Mouse (Mus musculus): ENCODE results near the gene Tmem63a. TPM values are rescaled to one million over a fixed set of nuclear protein-coding genes. Genes with fewer than 3 reads are reported as not detected.
A peak's percentile ranks its signal among the peaks of the same experiment; 100 is the strongest.

Tmem63a gene
- total RNA-seq, 2 experiments from 2014 or later, result 6.6 to 8.5 TPM

GRCm38 (mm10) chr1:181000501-181001092 lies 58.5 kb downstream of the Tmem63a start:
- ATAC-seq (replicated peaks; ENCODE audit: low FRiP score, poor library complexity, severe bottlenecking), result no peak

GRCm38 (mm10) chr1:181001217-181001616 lies 59.1 kb downstream of the Tmem63a start:
- 0 out of 2 replicates have a peak, but pooled peaks have one; percentile 23 for ATAC-seq (replicated peaks; ENCODE audit: low FRiP score, poor library complexity, severe bottlenecking)

GRCm38 (mm10) chr1:181001621-181002020 lies 59.5 kb downstream of the Tmem63a start:
- no peak for ATAC-seq (replicated peaks; ENCODE audit: low FRiP score, poor library complexity, severe bottlenecking)

GRCm38 (mm10) chr1:181003790-181004189 lies 61.6 kb downstream of the Tmem63a start:
- no peak for ATAC-seq (replicated peaks; ENCODE audit: low FRiP score, poor library complexity, severe bottlenecking)

- no peak for ATAC-seq (replicated peaks; ENCODE audit: low FRiP score, poor library complexity, severe bottlenecking)
Observed at GRCm38 (mm10) chr1:181005331-181005730, 63.2 kb downstream of the Tmem63a start.

GRCm38 (mm10) chr1:181007831-181008230 lies 65.7 kb downstream of the Tmem63a start:
- no peak for ATAC-seq (replicated peaks; ENCODE audit: low FRiP score, poor library complexity, severe bottlenecking)

- ATAC-seq (replicated peaks; ENCODE audit: low FRiP score, poor library complexity, severe bottlenecking), result no peak
Observed at GRCm38 (mm10) chr1:181008266-181008665, 66.1 kb downstream of the Tmem63a start.

- ATAC-seq (replicated peaks; ENCODE audit: low FRiP score, poor library complexity, severe bottlenecking), result no peak
Observed at GRCm38 (mm10) chr1:181009011-181009590, 67.0 kb downstream of the Tmem63a start.

- 0 out of 2 replicates have a peak, but pooled peaks have one; percentile 25 for ATAC-seq (replicated peaks; ENCODE audit: low FRiP score, poor library complexity, severe bottlenecking)
Observed at GRCm38 (mm10) chr1:181009754-181010153, 67.6 kb downstream of the Tmem63a start.

GRCm38 (mm10) chr1:181010171-181010932 lies 68.2 kb downstream of the Tmem63a start:
- ATAC-seq (replicated peaks; ENCODE audit: low FRiP score, poor library complexity, severe bottlenecking), result 0 out of 2 replicates have a peak, but pooled peaks have one; percentile 10

- ATAC-seq (replicated peaks; ENCODE audit: low FRiP score, poor library complexity, severe bottlenecking), result no peak
Observed at GRCm38 (mm10) chr1:181011601-181012000, 69.5 kb downstream of the Tmem63a start.

GRCm38 (mm10) chr1:181012416-181012815 lies 70.3 kb downstream of the Tmem63a start:
- no peak for ATAC-seq (replicated peaks; ENCODE audit: low FRiP score, poor library complexity, severe bottlenecking)

GRCm38 (mm10) chr1:181013446-181013845 lies 71.3 kb downstream of the Tmem63a start:
- no peak for ATAC-seq (replicated peaks; ENCODE audit: low FRiP score, poor library complexity, severe bottlenecking)

- no peak for ATAC-seq (replicated peaks; ENCODE audit: low FRiP score, poor library complexity, severe bottlenecking)
Observed at GRCm38 (mm10) chr1:181014731-181015500, 72.8 kb downstream of the Tmem63a start.

GRCm38 (mm10) chr1:181015558-181015957 lies 73.4 kb downstream of the Tmem63a start:
- ATAC-seq (replicated peaks; ENCODE audit: low FRiP score, poor library complexity, severe bottlenecking), result no peak

GRCm38 (mm10) chr1:181016045-181016444 lies 73.9 kb downstream of the Tmem63a start:
- ATAC-seq (replicated peaks; ENCODE audit: low FRiP score, poor library complexity, severe bottlenecking), result no peak

- ATAC-seq (replicated peaks; ENCODE audit: low FRiP score, poor library complexity, severe bottlenecking), result no peak
Observed at GRCm38 (mm10) chr1:181016532-181017131, 74.5 kb downstream of the Tmem63a start.

GRCm38 (mm10) chr1:181017212-181017711 lies 75.1 kb downstream of the Tmem63a start:
- ATAC-seq (replicated peaks; ENCODE audit: low FRiP score, poor library complexity, severe bottlenecking), result peak; percentile 71

- no peak for ATAC-seq (replicated peaks; ENCODE audit: low FRiP score, poor library complexity, severe bottlenecking)
Observed at GRCm38 (mm10) chr1:181017890-181018420, 75.8 kb downstream of the Tmem63a start.

Measured in erythroblast, adult 5-6 weeks (primary cell).